Mouse (Mus musculus) cerebellum, adult 11 months (tissue): Measurements from ENCODE around the gene Esp3.
"Not testable (repeated sequence)": the region's sequence is repeated elsewhere in the genome, so short reads cannot be mapped to it uniquely, and the experiment has no call there.

Experiments used
- DNase-seq: peaks from one replicate; pipeline ENCODE4 v3.0.0; 2022

Esp3 gene

GRCm38 (mm10) chr17:40631775-40632174 is at the start of gene Esp3:
Esp3 (plus strand) TSS chr17:40632075.
- not testable (repeated sequence) for DNase-seq

GRCm38 (mm10) chr17:40583906-40584305 is 48.0 kb upstream of the Esp3 start:
- DNase-seq: not testable (repeated sequence)

GRCm38 (mm10) chr17:40591297-40591696 is 40.6 kb upstream of the Esp3 start:
- no peak for DNase-seq

GRCm38 (mm10) chr17:40598294-40598693 is 33.6 kb upstream of the Esp3 start, which contains the start of gene Esp4:
Esp4 (plus strand) TSS chr17:40598594.
- no peak for DNase-seq

GRCm38 (mm10) chr17:40662118-40662679 is 30.3 kb downstream of the Esp3 start:
- not testable (repeated sequence) for DNase-seq

- not testable (repeated sequence) for DNase-seq
Observed at GRCm38 (mm10) chr17:40663161-40663811, 31.4 kb downstream of the Esp3 start.
